Mouse (Mus musculus): ENCODE data around the gene Gad2.

DNA sequence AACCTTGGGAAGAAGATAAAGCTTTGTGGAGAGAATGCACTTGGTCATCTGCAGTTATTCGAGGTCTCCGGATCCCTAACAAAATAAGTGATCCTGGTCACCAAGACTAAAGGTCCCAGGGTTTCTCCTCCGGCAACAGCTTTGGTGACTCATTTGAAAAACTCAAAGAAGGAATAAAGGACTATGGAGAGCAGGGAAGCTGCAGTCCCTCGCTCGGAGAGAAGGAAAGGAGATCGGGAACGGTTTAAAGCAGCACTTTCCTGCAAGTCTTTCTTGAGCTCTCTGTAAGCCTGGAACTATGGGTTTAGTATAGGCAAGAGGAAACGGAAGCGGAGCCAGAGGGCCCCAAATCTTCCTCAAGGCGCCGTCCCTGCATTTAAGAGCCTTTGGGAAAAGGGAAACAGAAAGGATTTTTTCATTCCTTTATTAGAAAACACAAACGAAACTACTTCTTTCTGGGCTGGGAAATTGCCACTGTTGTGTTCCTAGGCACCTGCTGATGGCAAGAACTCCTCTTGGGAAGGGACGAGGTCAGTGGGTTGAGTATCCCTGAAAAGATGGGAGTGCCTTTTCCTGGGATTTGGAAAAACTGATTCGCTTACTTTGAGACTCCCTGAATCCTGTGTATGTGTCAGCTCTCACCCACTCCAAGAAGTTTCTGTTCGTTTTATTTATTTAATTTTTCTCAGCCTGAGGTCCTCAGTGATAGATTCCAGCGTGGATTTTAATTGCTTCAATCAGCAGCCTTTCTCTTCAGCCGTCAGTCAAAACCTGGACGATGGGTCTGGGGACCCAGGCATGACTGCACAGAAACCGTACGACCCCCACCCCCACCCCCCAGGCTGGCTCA is 802 bp upstream of the Gad2 start:
- TF ChIP-seq CTCF (IDR thresholded peaks at IDR 0.05; ENCODE audit: low read depth) (no peak), EP300 (IDR thresholded peaks at IDR 0.05; ENCODE audit: low read depth) (no peak)

Measured in heart, postnatal 0 days (tissue).